Mouse (Mus musculus) liver, adult 2 months (tissue): ENCODE measurements around the gene Rab3gap2. TPM values are rescaled to one million over a fixed set of nuclear protein-coding genes. Genes with fewer than 3 reads are reported as not detected.

Source experiments
- DNase-seq: peaks from one replicate; pipeline ENCODE4 v3.0.0-alpha.2; 2011; ENCODE audit warnings: low read depth, low spot score; ENCODE audit errors: extremely low read depth
- H3K27ac ChIP-seq: fragments of 200-500 bp; replicated peaks from 2 replicates; pipeline ENCODE4 v1.5.1; 2012; ENCODE audit warnings: low read depth, mild to moderate bottlenecking, control low read depth, inconsistent platforms, low read length; ENCODE audit not compliant: insufficient read depth
- H3K27me3 ChIP-seq: fragments of 200-500 bp; 2 replicates; pipeline ENCODE4 v1.6.1; 2012; ENCODE audit warnings: mild to moderate bottlenecking, moderate library complexity, low read length, inconsistent platforms; ENCODE audit not compliant: control insufficient read depth, insufficient read depth
- H3K36me3 ChIP-seq: fragments of 200-500 bp; 2 replicates; pipeline ENCODE4 v1.6.1; 2012; ENCODE audit warnings: low read length, inconsistent platforms; ENCODE audit not compliant: control insufficient read depth, insufficient read depth
- H3K4me1 ChIP-seq: fragments of 200-500 bp; 2 replicates; pipeline ENCODE4 v1.6.1; 2011; ENCODE audit warnings: low read length; ENCODE audit not compliant: control insufficient read depth, insufficient read depth
- H3K4me3 ChIP-seq: fragments of 200-500 bp; 2 replicates; pipeline ENCODE4 v1.5.1; 2011; ENCODE audit warnings: low read depth, mild to moderate bottlenecking, control low read depth, low read length, moderate library complexity; ENCODE audit not compliant: insufficient read depth
- H3K79me2 ChIP-seq: fragments of 200-500 bp; 2 replicates; pipeline ENCODE4 v1.6.1; 2012; ENCODE audit warnings: inconsistent platforms, mild to moderate bottlenecking, low read length, moderate library complexity; ENCODE audit not compliant: control insufficient read depth, insufficient read depth
- H3K9ac ChIP-seq: fragments of 200-500 bp; 2 replicates; pipeline ENCODE4 v1.6.1; 2012; ENCODE audit warnings: low read depth, mild to moderate bottlenecking, control low read depth, inconsistent platforms, low read length
- CTCF ChIP-seq: fragments of 200-500 bp; IDR thresholded peaks from 2 replicates; pipeline ENCODE4 v1.5.1; 2011; ENCODE audit warnings: low read depth, low read length, control low read depth
- POLR2A ChIP-seq: fragments of 200-500 bp; IDR thresholded peaks from 2 replicates; pipeline ENCODE4 v1.6.1; 2011; ENCODE audit warnings: low read length, control low read depth; ENCODE audit not compliant: insufficient read depth; ENCODE audit errors: extremely low read depth
- WGBS: fragments of 180-500 bp; shearing (Covaris S2); methylation state at CpG from one replicate; pipeline ENCODE4 v1.1.7; 2018; 5-methylcytosine and 5-hydroxymethylcytosine counted together
- polyA plus RNA-seq: library from polyadenylated mRNA; depleted of rRNA; stranded (reverse); fragments of >200 nt; gene quantifications from 2 replicates; pipeline ENCODE4 v1.2.3, GENCODE M21; 2012
- total RNA-seq: library from RNA; depleted of rRNA; stranded (reverse); fragments of >200 nt; gene quantifications from 2 replicates; pipeline ENCODE4 v1.2.3, GENCODE M21; 2014

Gene Rab3gap2
- total and polyA plus RNA-seq, 2 experiments, result 9.3 to 12.4 TPM

- no peak overlapping the region for H3K4me3 ChIP-seq
- H3K27ac ChIP-seq, result no peak overlapping the region
- H3K4me1 ChIP-seq, result no peaks in the 10 kb centered on the region
- DNase-seq, result no peak
- peaks cover 56% of the 10 kb centered on the region for H3K36me3 ChIP-seq
- TF ChIP-seq POLR2A (no peak), CTCF (peak; percentile 72)
- H3K9ac ChIP-seq, result no peak overlapping the region
- 76% methylated on average over 14 of the region's 14 CpGs for WGBS
- no peaks in the 10 kb centered on the region for H3K79me2 ChIP-seq
- no peaks in the 10 kb centered on the region for H3K27me3 ChIP-seq
Measured at GRCm38 (mm10) chr1:185262565-185262964, 58.6 kb downstream of the Rab3gap2 start.

GRCm38 (mm10) chr1:185268675-185269074 lies 64.8 kb downstream of the Rab3gap2 start:
- Histone ChIP-seq H3K27ac (no peak overlapping the region), H3K36me3 (peaks cover 49% of the 10 kb centered on the region), H3K4me3 (no peak overlapping the region), H3K4me1 (no peaks in the 10 kb centered on the region), H3K9ac (no peak overlapping the region), H3K79me2 (no peaks in the 10 kb centered on the region), H3K27me3 (no peaks in the 10 kb centered on the region)
- DNase-seq, result peak; percentile 43
- WGBS, result 63% methylated on average over 4 of the region's 4 CpGs
- TF ChIP-seq CTCF (no peak), POLR2A (no peak)

- WGBS, result 76% methylated on average over 8 of the region's 8 CpGs
- Histone ChIP-seq H3K36me3 (peaks cover 42% of the 10 kb centered on the region), H3K27ac (no peak overlapping the region), H3K27me3 (no peaks in the 10 kb centered on the region), H3K4me3 (no peak overlapping the region), H3K79me2 (no peaks in the 10 kb centered on the region), H3K9ac (no peak overlapping the region), H3K4me1 (no peaks in the 10 kb centered on the region)
- TF ChIP-seq POLR2A, result no peak
- no peak for TF ChIP-seq CTCF
- DNase-seq, result no peak
Measured at GRCm38 (mm10) chr1:185270403-185271097, 66.6 kb downstream of the Rab3gap2 start.

GRCm38 (mm10) chr1:185271373-185271772 lies 67.5 kb downstream of the Rab3gap2 start:
- Histone ChIP-seq H3K9ac (no peak overlapping the region), H3K4me3 (no peak overlapping the region), H3K4me1 (no peaks in the 10 kb centered on the region), H3K27me3 (no peaks in the 10 kb centered on the region), H3K27ac (no peak overlapping the region), H3K79me2 (no peaks in the 10 kb centered on the region), H3K36me3 (peaks cover 42% of the 10 kb centered on the region)
- no peak for TF ChIP-seq POLR2A
- no peak for TF ChIP-seq CTCF
- no peak for DNase-seq
- WGBS, result 98% methylated on average over 9 of the region's 9 CpGs

- H3K27ac ChIP-seq, result no peak overlapping the region
- TF ChIP-seq CTCF (no peak), POLR2A (no peak)
- no peaks in the 10 kb centered on the region for H3K79me2 ChIP-seq
- 0 out of 2 replicates have a peak, but pooled peaks cover 3% of the 10 kb centered on the region for H3K4me1 ChIP-seq
- no peaks in the 10 kb centered on the region for H3K27me3 ChIP-seq
- H3K4me3 ChIP-seq, result no peak overlapping the region
- H3K36me3 ChIP-seq, result peaks cover 35% of the 10 kb centered on the region
- WGBS, result 78% methylated on average over 5 of the region's 5 CpGs
- no peak for DNase-seq
- H3K9ac ChIP-seq, result no peak overlapping the region
Measured at GRCm38 (mm10) chr1:185274819-185275545, 71.1 kb downstream of the Rab3gap2 start.

GRCm38 (mm10) chr1:185275976-185276375 lies 72.1 kb downstream of the Rab3gap2 start:
- no peak overlapping the region for H3K9ac ChIP-seq
- peaks cover 32% of the 10 kb centered on the region for H3K36me3 ChIP-seq
- no peak overlapping the region for H3K4me3 ChIP-seq
- H3K27ac ChIP-seq, result no peak overlapping the region; the same call in 1 of the 2 replicates
- no peaks in the 10 kb centered on the region for H3K79me2 ChIP-seq
- 0 out of 2 replicates have a peak, but pooled peaks cover 3% of the 10 kb centered on the region for H3K4me1 ChIP-seq
- H3K27me3 ChIP-seq, result no peaks in the 10 kb centered on the region
- no peak for TF ChIP-seq POLR2A
- TF ChIP-seq CTCF, result no peak
- DNase-seq, result no peak
- 89% methylated on average over 7 of the region's 7 CpGs for WGBS
